Mouse (Mus musculus) urinary bladder, adult 2 months (tissue): Measurements from ENCODE around the gene Pou1f1. TPM values are rescaled to one million over a fixed set of nuclear protein-coding genes. Genes with fewer than 3 reads are reported as not detected.
A peak's percentile ranks its signal among the peaks of the same experiment; 100 is the strongest.

ENCODE experiments used
- DNase-seq: peaks from one replicate; pipeline ENCODE4 v3.0.0; 2022; ENCODE audit warnings: low spot score
- polyA plus RNA-seq: library from polyadenylated mRNA; depleted of rRNA; stranded (reverse); fragments of >200 nt; gene quantifications from 2 replicates; pipeline ENCODE4 v1.2.3, GENCODE M21; 2012; rRNA removed

The Pou1f1 gene
- polyA plus RNA-seq: not detected in 2 replicates

GRCm38 (mm10) chr16:65520211-65520610 lies at the start of gene Pou1f1:
Gene Pou1f1, plus strand, starts transcription at chr16:65520511.
- DNase-seq: no peak

- DNase-seq: no peak
Measured at GRCm38 (mm10) chr16:65470650-65471049, 49.7 kb upstream of the Pou1f1 start.

- DNase-seq: no peak
Measured at GRCm38 (mm10) chr16:65472472-65473001, 47.8 kb upstream of the Pou1f1 start.

- no peak for DNase-seq
Measured at GRCm38 (mm10) chr16:65485726-65486125, 34.6 kb upstream of the Pou1f1 start.

GRCm38 (mm10) chr16:65496030-65496429 lies 24.3 kb upstream of the Pou1f1 start:
- no peak for DNase-seq

GRCm38 (mm10) chr16:65497049-65497448 lies 23.3 kb upstream of the Pou1f1 start:
- DNase-seq: no peak

GRCm38 (mm10) chr16:65514223-65514622 lies 6.1 kb upstream of the Pou1f1 start:
- no peak for DNase-seq

GRCm38 (mm10) chr16:65526004-65526403 lies 5.7 kb downstream of the Pou1f1 start:
- DNase-seq: no peak

GRCm38 (mm10) chr16:65526695-65527094 lies 6.4 kb downstream of the Pou1f1 start:
- DNase-seq: no peak

GRCm38 (mm10) chr16:65529589-65529988 lies 9.3 kb downstream of the Pou1f1 start:
- DNase-seq: no peak

GRCm38 (mm10) chr16:65531663-65532062 lies 11.4 kb downstream of the Pou1f1 start:
- no peak for DNase-seq

GRCm38 (mm10) chr16:65533315-65533999 lies 13.1 kb downstream of the Pou1f1 start:
- DNase-seq: no peak

- DNase-seq: no peak
Measured at GRCm38 (mm10) chr16:65543676-65544293, 23.5 kb downstream of the Pou1f1 start.

GRCm38 (mm10) chr16:65548960-65549359 lies 28.6 kb downstream of the Pou1f1 start:
- no peak for DNase-seq

- no peak for DNase-seq
Measured at GRCm38 (mm10) chr16:65550814-65551213, 30.5 kb downstream of the Pou1f1 start.

- DNase-seq: no peak
Measured at GRCm38 (mm10) chr16:65554267-65554666, 34.0 kb downstream of the Pou1f1 start.

GRCm38 (mm10) chr16:65557369-65557768 lies 37.1 kb downstream of the Pou1f1 start:
- DNase-seq: no peak

- DNase-seq: no peak
Measured at GRCm38 (mm10) chr16:65559591-65559990, 39.3 kb downstream of the Pou1f1 start.

- no peak for DNase-seq
Measured at GRCm38 (mm10) chr16:65560996-65561962, 41.0 kb downstream of the Pou1f1 start.

- peak; percentile 73 for DNase-seq
Measured at GRCm38 (mm10) chr16:65561963-65562863, 41.9 kb downstream of the Pou1f1 start, which contains the start of gene Chmp2b. Gene Chmp2b, minus strand, starts transcription at chr16:65562726.

- no peak for DNase-seq
Measured at GRCm38 (mm10) chr16:65562864-65563206, 42.5 kb downstream of the Pou1f1 start.
